Mouse (Mus musculus): Measurements from ENCODE around the gene Cnih3. TPM values are rescaled to one million over a fixed set of nuclear protein-coding genes. Genes with fewer than 3 reads are reported as not detected.

Gene Cnih3
- polyA plus RNA-seq, 1 experiment, result 0.09 TPM

- DNase-seq (ENCODE audit: low read depth), result no peak
Observed at GRCm38 (mm10) chr1:181353200-181354097, 1.0 kb downstream of the Cnih3 start.

- no peak for DNase-seq (ENCODE audit: low read depth)
Observed at GRCm38 (mm10) chr1:181355683-181356082, 3.3 kb downstream of the Cnih3 start.

GRCm38 (mm10) chr1:181357870-181358269 lies 5.4 kb downstream of the Cnih3 start:
- no peak for DNase-seq (ENCODE audit: low read depth)

GRCm38 (mm10) chr1:181358526-181358925 lies 6.1 kb downstream of the Cnih3 start:
- DNase-seq (ENCODE audit: low read depth), result no peak

GRCm38 (mm10) chr1:181360732-181361131 lies 8.3 kb downstream of the Cnih3 start:
- DNase-seq (ENCODE audit: low read depth), result no peak

GRCm38 (mm10) chr1:181364025-181364424 lies 11.6 kb downstream of the Cnih3 start:
- no peak for DNase-seq (ENCODE audit: low read depth)

GRCm38 (mm10) chr1:181365376-181365775 lies 12.9 kb downstream of the Cnih3 start:
- DNase-seq (ENCODE audit: low read depth), result no peak

- DNase-seq (ENCODE audit: low read depth), result no peak
Observed at GRCm38 (mm10) chr1:181368789-181369570, 16.6 kb downstream of the Cnih3 start.

- DNase-seq (ENCODE audit: low read depth), result no peak
Observed at GRCm38 (mm10) chr1:181370370-181370769, 17.9 kb downstream of the Cnih3 start.

GRCm38 (mm10) chr1:181371226-181371625 lies 18.8 kb downstream of the Cnih3 start:
- DNase-seq (ENCODE audit: low read depth), result no peak

GRCm38 (mm10) chr1:181372306-181372705 lies 19.9 kb downstream of the Cnih3 start:
- no peak for DNase-seq (ENCODE audit: low read depth)

GRCm38 (mm10) chr1:181374627-181375374 lies 22.4 kb downstream of the Cnih3 start:
- no peak for DNase-seq (ENCODE audit: low read depth)

GRCm38 (mm10) chr1:181376431-181376830 lies 24.0 kb downstream of the Cnih3 start:
- no peak for DNase-seq (ENCODE audit: low read depth)

GRCm38 (mm10) chr1:181379664-181380063 lies 27.2 kb downstream of the Cnih3 start:
- DNase-seq (ENCODE audit: low read depth), result no peak

GRCm38 (mm10) chr1:181381410-181382010 lies 29.1 kb downstream of the Cnih3 start:
- DNase-seq (ENCODE audit: low read depth), result no peak

GRCm38 (mm10) chr1:181389264-181389663 lies 36.8 kb downstream of the Cnih3 start:
- peak; percentile 84 for DNase-seq (ENCODE audit: low read depth)

GRCm38 (mm10) chr1:181392489-181392888 lies 40.1 kb downstream of the Cnih3 start:
- DNase-seq (ENCODE audit: low read depth), result no peak

GRCm38 (mm10) chr1:181393250-181394149 lies 41.1 kb downstream of the Cnih3 start:
- DNase-seq (ENCODE audit: low read depth), result no peak

- no peak for DNase-seq (ENCODE audit: low read depth)
Observed at GRCm38 (mm10) chr1:181395234-181395828, 42.9 kb downstream of the Cnih3 start.

GRCm38 (mm10) chr1:181399179-181399578 lies 46.8 kb downstream of the Cnih3 start:
- DNase-seq (ENCODE audit: low read depth), result no peak
